Mouse (Mus musculus): ENCODE measurements at regions not wholly inside any gene's neighbourhood (a gene's known extent, or its start where the extent isn't known, plus 50 kb on each side); places are given as distances from the start of the nearest gene placed in this dataset.
"Not testable (repeated sequence)": the region's sequence is repeated elsewhere in the genome, so short reads cannot be mapped to it uniquely, and the experiment has no call there.

DNA sequence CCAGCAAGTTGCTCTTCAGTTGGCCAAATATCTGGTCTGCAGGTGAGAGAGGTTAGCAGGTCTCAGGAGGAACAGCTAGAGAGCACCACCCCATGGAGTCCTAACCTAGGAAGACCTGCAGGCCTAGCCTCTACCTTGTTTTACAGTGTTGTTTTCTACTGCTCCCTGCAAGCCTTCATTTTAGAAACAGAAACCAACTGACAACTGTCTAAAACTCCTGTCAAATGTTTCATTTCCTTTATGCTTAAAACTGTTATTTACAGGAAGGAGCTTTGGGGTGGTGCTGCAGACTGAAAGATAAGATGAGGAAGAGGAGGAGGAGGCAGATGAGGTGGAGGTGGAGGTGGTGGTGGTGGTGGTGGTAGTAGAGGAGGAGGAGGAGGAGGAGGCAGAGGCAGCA lies 96.6 kb upstream of the Selenop start:
- peak in 1 of 2 experiments; percentile 6 for DNase-seq (ENCODE audit: low spot score in 2 of 2)

- peak; percentile 2 to 3 for DNase-seq (ENCODE audit: low spot score in 2 of 2)
These were observed 94.3 kb upstream of the Selenop start for GRCm38 (mm10) chr15:3174072-3174471.

- peak in 1 of 2 experiments; percentile 3 for DNase-seq (ENCODE audit: low spot score in 2 of 2)
These were observed 93.5 kb upstream of the Selenop start for GRCm38 (mm10) chr15:3174848-3175247.

- DNase-seq (ENCODE audit: low spot score in 2 of 2): peak; percentile 8 to 23
These were observed 66.3 kb upstream of the Selenop start for GRCm38 (mm10) chr15:3201912-3202653.

- DNase-seq (ENCODE audit: low spot score in 2 of 2): no peak
These were observed 62.8 kb upstream of the Selenop start for GRCm38 (mm10) chr15:3205522-3205921.

GRCm38 (mm10) chr15:3206076-3206475 lies 62.3 kb upstream of the Selenop start:
- not testable (repeated sequence) for DNase-seq (ENCODE audit: low spot score in 2 of 2)

- peak; percentile 10 to 33 for DNase-seq (ENCODE audit: low spot score in 2 of 2)
These were observed 54.6 kb upstream of the Selenop start for GRCm38 (mm10) chr15:3213721-3214120.

DNA sequence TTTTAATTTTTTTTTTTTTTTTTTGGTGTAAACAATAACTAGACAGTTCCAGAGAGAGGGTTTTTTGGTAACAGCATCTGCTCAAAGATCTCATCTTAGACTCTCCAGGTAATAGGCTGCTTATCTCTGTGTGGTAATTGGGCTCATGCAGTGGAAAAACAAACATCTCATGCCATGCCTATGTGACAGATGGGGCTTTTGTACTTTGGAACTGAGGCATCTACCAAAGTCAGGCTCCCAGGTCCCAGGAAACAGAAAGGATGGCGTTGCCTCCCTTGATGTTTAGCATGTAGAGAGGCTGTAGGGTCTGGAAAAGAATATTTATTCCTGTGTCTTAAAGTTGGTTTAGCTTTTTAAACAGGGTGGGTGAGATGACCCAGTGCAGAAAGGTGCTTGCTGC lies 53.1 kb upstream of the Selenop start:
- DNase-seq (ENCODE audit: low spot score in 2 of 2): no peak

Data from spleen, postnatal 36 days (tissue).